Mouse (Mus musculus) kidney, embryonic 16.5 days (tissue): ENCODE results near the gene Cidec. TPM values are rescaled to one million over a fixed set of nuclear protein-coding genes. Genes with fewer than 3 reads are reported as not detected.

Source experiments
- ATAC-seq: fragments of 200-750 bp; cut with Nextera tagmentation; 2 replicates; pipeline ENCODE4 v1.8.0; 2017; ENCODE audit warnings: moderate TSS enrichment; ENCODE audit not compliant: low FRiP score, low TSS enrichment
- H3K27ac ChIP-seq: fragments of 300-500 bp; sonication (generic); 2 replicates; pipeline ENCODE4 v1.5.1; 2014; ENCODE audit warnings: low read length
- H3K27me3 ChIP-seq: fragments of 300-500 bp; sonication (generic); 2 replicates; pipeline ENCODE4 v1.6.1; 2014; ENCODE audit warnings: low read length, control low read depth, mixed read lengths; ENCODE audit not compliant: insufficient read depth
- H3K36me3 ChIP-seq: fragments of 300-500 bp; sonication (generic); 2 replicates; pipeline ENCODE4 v1.6.1; 2014; ENCODE audit warnings: low read length, control low read depth, mixed read lengths; ENCODE audit not compliant: insufficient read depth
- H3K4me1 ChIP-seq: fragments of 300-500 bp; sonication (generic); 2 replicates; pipeline ENCODE4 v1.6.1; 2014; ENCODE audit warnings: low read length, control low read depth, mixed read lengths; ENCODE audit not compliant: insufficient read depth
- H3K4me2 ChIP-seq: fragments of 300-500 bp; sonication (generic); replicated peaks from 2 replicates; pipeline ENCODE4 v1.6.1; 2014; ENCODE audit warnings: low read depth, low read length
- H3K4me3 ChIP-seq: fragments of 300-500 bp; sonication (generic); 2 replicates; pipeline ENCODE4 v1.5.1; 2014; ENCODE audit warnings: mild to moderate bottlenecking, low read length
- H3K9ac ChIP-seq: fragments of 300-500 bp; sonication (generic); replicated peaks from 2 replicates; pipeline ENCODE4 v1.6.1; 2014; ENCODE audit warnings: low read length
- H3K9me3 ChIP-seq: fragments of 300-500 bp; sonication (generic); 2 replicates; pipeline ENCODE4 v1.6.1; 2016; ENCODE audit warnings: low read length, control low read depth
- WGBS: fragments of 180-500 bp; shearing (Covaris S2); extraction: QIAGEN DNeasy Blood & Tissue Kit; methylation state at CpG from one replicate; pipeline ENCODE4 v1.1.7; 2014; 5-methylcytosine and 5-hydroxymethylcytosine counted together
- polyA plus RNA-seq: library from polyadenylated mRNA; unstranded; fragments of >200 nt; fragmentation: Nextera tagmentation; extraction: Ambion mirVana; gene quantifications from 2 replicates; pipeline ENCODE4 v1.2.1, GENCODE M21; 2015

Cidec gene
- polyA plus RNA-seq, 1 experiment from 2014 or later, result not detected

GRCm38 (mm10) chr6:113402094-113402493, 33.5 kb downstream of the Cidec start:
- ATAC-seq, result no peak
- 90% methylated on average over 13 of the region's 13 CpGs for WGBS
- H3K27me3 ChIP-seq, result no peaks in the 10 kb centered on the region
- H3K27ac ChIP-seq, result no peak overlapping the region
- H3K4me3 ChIP-seq, result no peak overlapping the region
- H3K4me2 ChIP-seq, result no peak overlapping the region
- H3K4me1 ChIP-seq, result no peaks in the 10 kb centered on the region
- 0 out of 2 replicates have a peak, but pooled peaks cover 4% of the 10 kb centered on the region for H3K36me3 ChIP-seq
- H3K9ac ChIP-seq, result no peak overlapping the region
- H3K9me3 ChIP-seq, result no peaks in the 10 kb centered on the region

- no peaks in the 10 kb centered on the region for H3K9me3 ChIP-seq
- H3K4me2 ChIP-seq, result no peak overlapping the region
- WGBS, result 83% methylated on average over 10 of the region's 10 CpGs
- no peak overlapping the region for H3K4me3 ChIP-seq
- no peaks in the 10 kb centered on the region for H3K27me3 ChIP-seq
- ATAC-seq, result no peak
- no peak overlapping the region for H3K9ac ChIP-seq
- peaks cover 6% of the 10 kb centered on the region; the same call in 1 of the 2 replicates for H3K36me3 ChIP-seq
- no peak overlapping the region for H3K27ac ChIP-seq
- H3K4me1 ChIP-seq, result peaks cover 12% of the 10 kb centered on the region; the same call in 1 of the 2 replicates
Observed at GRCm38 (mm10) chr6:113396270-113397030, 39.1 kb downstream of the Cidec start.

- Histone ChIP-seq H3K9ac (no peak overlapping the region), H3K27me3 (no peaks in the 10 kb centered on the region), H3K27ac (no peak overlapping the region), H3K4me3 (no peak overlapping the region), H3K4me2 (no peak overlapping the region), H3K4me1 (peaks cover 12% of the 10 kb centered on the region; the same call in 1 of the 2 replicates), H3K9me3 (no peaks in the 10 kb centered on the region), H3K36me3 (peaks cover 7% of the 10 kb centered on the region; the same call in 1 of the 2 replicates)
- no peak for ATAC-seq
- 94% methylated on average over 6 of the region's 6 CpGs for WGBS
Observed at GRCm38 (mm10) chr6:113395501-113395900, 40.1 kb downstream of the Cidec start.

- Histone ChIP-seq H3K4me2 (no peak overlapping the region), H3K9me3 (no peaks in the 10 kb centered on the region), H3K36me3 (peaks cover 14% of the 10 kb centered on the region), H3K4me3 (no peak overlapping the region), H3K4me1 (peaks cover 12% of the 10 kb centered on the region; the same call in 1 of the 2 replicates), H3K27ac (no peak overlapping the region), H3K9ac (no peak overlapping the region), H3K27me3 (no peaks in the 10 kb centered on the region)
- ATAC-seq, result no peak
- WGBS, result 87% methylated on average over 11 of the region's 11 CpGs
Observed at GRCm38 (mm10) chr6:113394811-113395210, 40.7 kb downstream of the Cidec start.

GRCm38 (mm10) chr6:113393951-113394350, 41.6 kb downstream of the Cidec start:
- H3K36me3 ChIP-seq, result peaks cover 23% of the 10 kb centered on the region
- no peaks in the 10 kb centered on the region for H3K9me3 ChIP-seq
- H3K27ac ChIP-seq, result no peak overlapping the region
- no peak overlapping the region for H3K4me3 ChIP-seq
- no peak overlapping the region for H3K4me2 ChIP-seq
- H3K27me3 ChIP-seq, result no peaks in the 10 kb centered on the region
- no peak for ATAC-seq
- peaks cover 12% of the 10 kb centered on the region; the same call in 1 of the 2 replicates for H3K4me1 ChIP-seq
- no peak overlapping the region for H3K9ac ChIP-seq
- 89% methylated on average over 6 of the region's 6 CpGs for WGBS

GRCm38 (mm10) chr6:113392387-113393071, 43.0 kb downstream of the Cidec start:
- Histone ChIP-seq H3K9ac (peak overlapping the region; percentile 71), H3K4me3 (peak overlapping the region; percentile 54), H3K9me3 (no peaks in the 10 kb centered on the region), H3K4me2 (peak overlapping the region; percentile 90), H3K27ac (0 out of 2 replicates have a peak overlapping the region, but pooled peaks have one; percentile 26), H3K4me1 (peaks cover 12% of the 10 kb centered on the region; the same call in 1 of the 2 replicates), H3K27me3 (no peaks in the 10 kb centered on the region), H3K36me3 (peaks cover 37% of the 10 kb centered on the region)
- peak; percentile 87 for ATAC-seq
- WGBS, result under 1% methylated on average over 50 of the region's 51 CpGs

GRCm38 (mm10) chr6:113392015-113392386, 43.6 kb downstream of the Cidec start:
- Histone ChIP-seq H3K27me3 (no peaks in the 10 kb centered on the region), H3K9ac (peak overlapping the region; percentile 71), H3K4me3 (peak overlapping the region; percentile 54), H3K36me3 (peaks cover 39% of the 10 kb centered on the region), H3K4me1 (peaks cover 12% of the 10 kb centered on the region; the same call in 1 of the 2 replicates), H3K9me3 (no peaks in the 10 kb centered on the region), H3K4me2 (peak overlapping the region; percentile 90), H3K27ac (no peak overlapping the region)
- no peak; the same call in 1 of the 2 replicates for ATAC-seq
- WGBS, result 24% methylated on average over 10 of the region's 10 CpGs

- ATAC-seq, result no peak
- Histone ChIP-seq H3K4me3 (no peak overlapping the region), H3K4me1 (peaks cover 12% of the 10 kb centered on the region; the same call in 1 of the 2 replicates), H3K4me2 (no peak overlapping the region), H3K27ac (no peak overlapping the region), H3K27me3 (no peaks in the 10 kb centered on the region), H3K9me3 (no peaks in the 10 kb centered on the region), H3K9ac (no peak overlapping the region), H3K36me3 (peaks cover 49% of the 10 kb centered on the region)
- 97% methylated on average over 3 of the region's 3 CpGs for WGBS
Observed at GRCm38 (mm10) chr6:113390715-113391114, 44.8 kb downstream of the Cidec start.

GRCm38 (mm10) chr6:113388960-113389359, 46.6 kb downstream of the Cidec start, which contains the start of gene Ttll3:
Gene Ttll3 (plus strand): TSS chr6:113389260.
- no peak within 1 kb of the TSS for H3K9ac ChIP-seq
- no peak within 1 kb of the TSS for H3K27ac ChIP-seq
- no peak within 1 kb of the TSS for H3K4me2 ChIP-seq
- ATAC-seq, result no peak
- no peaks in the 10 kb centered on the region for H3K9me3 ChIP-seq
- no peak within 1 kb of the TSS for H3K4me3 ChIP-seq
- H3K27me3 ChIP-seq, result no peaks in the 10 kb centered on the region
- H3K4me1 ChIP-seq, result peaks cover 12% of the 10 kb centered on the region; the same call in 1 of the 2 replicates
- 73% methylated on average over 8 of the region's 8 CpGs for WGBS
- peaks cover 60% of the 10 kb centered on the region for H3K36me3 ChIP-seq
